In the genomic region with DNA sequence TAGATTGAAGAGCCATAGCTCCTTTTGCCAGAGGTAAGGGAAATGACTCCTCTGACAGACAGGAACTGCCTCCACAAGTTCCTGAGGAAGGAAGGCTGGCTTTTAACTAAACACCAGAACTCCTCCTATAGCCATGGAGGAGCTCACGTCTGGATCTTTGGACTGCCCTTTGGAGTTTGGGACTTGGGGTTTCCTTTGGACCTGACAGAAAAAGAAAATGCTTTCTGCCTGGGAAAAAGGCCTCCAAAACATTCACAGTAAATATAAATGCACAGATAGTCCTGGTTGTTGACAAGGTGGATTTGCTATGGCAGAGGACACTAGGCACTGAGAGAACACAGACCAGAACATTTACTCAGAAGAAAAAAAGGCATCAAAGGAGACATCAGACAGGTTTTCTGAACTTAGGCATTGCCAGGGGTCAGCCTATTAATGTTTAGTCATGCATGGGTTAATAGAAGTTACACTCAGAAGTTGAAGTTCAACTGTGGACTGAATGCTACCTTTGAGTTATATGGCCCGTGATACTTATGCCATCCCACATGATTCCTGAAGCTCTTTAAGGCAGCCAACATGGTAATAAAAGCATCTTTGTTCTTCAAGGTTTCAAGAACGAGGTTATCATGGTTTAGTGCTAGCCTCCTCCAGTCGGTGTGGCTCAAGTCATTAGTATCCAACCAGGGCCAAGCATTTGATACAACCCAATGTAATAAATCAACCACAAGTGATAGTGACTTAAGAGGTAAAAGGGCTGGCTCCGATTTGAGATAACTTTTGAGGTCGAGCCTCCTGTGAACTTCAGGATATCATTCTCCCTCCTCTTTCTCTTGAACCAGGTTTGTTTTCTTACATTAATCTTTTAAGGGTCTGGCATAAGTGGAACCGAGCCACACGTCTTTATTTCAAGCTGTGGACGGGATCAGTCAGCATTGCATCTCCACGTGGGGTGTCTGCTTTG, we compare ENCODE assay signal across 8 mouse cellular contexts. TPM values are rescaled to one million over a fixed set of nuclear protein-coding genes. Genes with fewer than 3 reads are reported as not detected.
DNase-seq lines count a peak whose midpoint lies in the region; ATAC-seq and TF ChIP-seq lines count a peak whose summit lies in the region.

No protein-coding gene starts in this region.

- H3K9me3 ChIP-seq in E14TG2a.4 (ENCODE audit: low read length) = peaks cover 9% of the 10 kb centered on the region
- no peaks in the 10 kb centered on the region for H3K9me3 ChIP-seq in hindbrain, embryonic 11.5 days (ENCODE audit: control insufficient read depth, low read length)
- H3K9me3 ChIP-seq in limb, embryonic 15.5 days = no peaks in the 10 kb centered on the region
- H3K9me3 ChIP-seq in stomach, postnatal 0 days (ENCODE audit: control insufficient read depth, low read length) = no peaks in the 10 kb centered on the region

- H3K27me3 ChIP-seq in E14TG2a.4 (ENCODE audit: insufficient read depth, low read length) = no peaks in the 10 kb centered on the region; the same call in 1 of the 2 replicates
- H3K27me3 ChIP-seq in hindbrain, embryonic 11.5 days (ENCODE audit: control insufficient read depth, insufficient read depth, low read length) = no peaks in the 10 kb centered on the region
- H3K27me3 ChIP-seq in limb, embryonic 15.5 days = no peaks in the 10 kb centered on the region
- no peaks in the 10 kb centered on the region for H3K27me3 ChIP-seq in stomach, postnatal 0 days (ENCODE audit: control insufficient read depth, insufficient read depth, low read length)

- no peak for TF ChIP-seq EP300 in stomach, postnatal 0 days (optimal IDR thresholded peaks at IDR 0.05)

- H3K4me2 ChIP-seq in hindbrain, embryonic 11.5 days (replicated peaks; ENCODE audit: low read depth, low read length) = peak overlapping the region; percentile 70
- H3K4me2 ChIP-seq in limb, embryonic 15.5 days = peak overlapping the region; percentile 70
- H3K4me2 ChIP-seq in stomach, postnatal 0 days (replicated peaks; ENCODE audit: low read depth) = peak overlapping the region; percentile 67

- 24% methylated on average over 10 of the region's 10 CpGs for WGBS in hindbrain, embryonic 11.5 days
- WGBS in limb, embryonic 15.5 days = 16% methylated on average over 10 of the region's 10 CpGs
- 10% methylated on average over 10 of the region's 10 CpGs for WGBS in stomach, postnatal 0 days

- peaks cover 38% of the 10 kb centered on the region for H3K4me1 ChIP-seq in E14TG2a.4 (replicated peaks; ENCODE audit: low read depth, low read length)
- H3K4me1 ChIP-seq in hindbrain, embryonic 11.5 days (replicated peaks; ENCODE audit: control insufficient read depth, insufficient read depth, low read length) = no peaks in the 10 kb centered on the region
- peaks cover 9% of the 10 kb centered on the region for H3K4me1 ChIP-seq in limb, embryonic 15.5 days
- H3K4me1 ChIP-seq in stomach, postnatal 0 days (replicated peaks; ENCODE audit: control insufficient read depth, insufficient read depth) = no peaks in the 10 kb centered on the region

- ATAC-seq in hindbrain, embryonic 11.5 days (ENCODE audit: low FRiP score) = no peak; the same call in 1 of the 2 replicates
- ATAC-seq in limb, embryonic 15.5 days (ENCODE audit: insufficient number of reproducible peaks, low FRiP score, low TSS enrichment, low read depth) = no peak
- ATAC-seq in stomach, postnatal 0 days (ENCODE audit: low FRiP score, low TSS enrichment) = no peak

- no peak for TF ChIP-seq CTCF in E14TG2a.4 (conservative IDR thresholded peaks at IDR 0.05; ENCODE audit: low read length)
- no peak for TF ChIP-seq CTCF in stomach, postnatal 0 days (IDR thresholded peaks at IDR 0.05; ENCODE audit: low read depth)

- H3K36me3 ChIP-seq in E14TG2a.4 (ENCODE audit: insufficient read depth, low read length) = peaks cover 7% of the 10 kb centered on the region; the same call in 1 of the 2 replicates
- H3K36me3 ChIP-seq in hindbrain, embryonic 11.5 days (ENCODE audit: control insufficient read depth, insufficient read depth, low read length) = no peaks in the 10 kb centered on the region
- no peaks in the 10 kb centered on the region for H3K36me3 ChIP-seq in limb, embryonic 15.5 days
- no peaks in the 10 kb centered on the region for H3K36me3 ChIP-seq in stomach, postnatal 0 days (ENCODE audit: control insufficient read depth, insufficient read depth, low read length)

- H3K9ac ChIP-seq in hindbrain, embryonic 11.5 days (ENCODE audit: low read depth, low read length) = peak overlapping the region; percentile 69; the same call in 1 of the 2 replicates
- no peak overlapping the region for H3K9ac ChIP-seq in limb, embryonic 15.5 days
- H3K9ac ChIP-seq in stomach, postnatal 0 days (ENCODE audit: low read length) = peak overlapping the region; percentile 67

- no peak overlapping the region for H3K27ac ChIP-seq in hindbrain, embryonic 11.5 days (ENCODE audit: low read depth, low read length)
- peak overlapping the region; percentile 69; the same call in 1 of the 2 replicates for H3K27ac ChIP-seq in limb, embryonic 15.5 days
- no peak overlapping the region; the same call in 1 of the 2 replicates for H3K27ac ChIP-seq in stomach, postnatal 0 days (replicated peaks)

- peak overlapping the region; percentile 87 for H3K4me3 ChIP-seq in E14TG2a.4 (replicated peaks; ENCODE audit: low read length)
- peak overlapping the region; percentile 76 for H3K4me3 ChIP-seq in hindbrain, embryonic 11.5 days (ENCODE audit: low read depth, low read length)
- H3K4me3 ChIP-seq in limb, embryonic 15.5 days = peak overlapping the region; percentile 95
- H3K4me3 ChIP-seq in stomach, postnatal 0 days (ENCODE audit: low read depth, low read length) = peak overlapping the region; percentile 76

- DNase-seq in A20 (ENCODE audit: low read depth, low spot score) = peak; percentile 18
- no peak for DNase-seq in hindbrain, embryonic 11.5 days (ENCODE audit: low spot score)
- no peak for DNase-seq in stomach, postnatal 0 days (ENCODE audit: low spot score)
- no peak for DNase-seq in cerebellum, adult 8-10 months
- DNase-seq in urinary bladder, postnatal 10 days (ENCODE audit: low spot score) = no peak
- DNase-seq in layer of hippocampus, postnatal 10 days (ENCODE audit: low spot score in 2 of 2) = no peak

RNA-seq across cellular contexts. Expression of gene Hps3, which starts 1.1 kb away (rescaled TPM):
- 15.3 and 15.9 TPM in 2 replicates for polyA plus RNA-seq in hindbrain, embryonic 11.5 days (2014; fragmentation: Nextera tagmentation; extraction: Ambion mirVana)
- 8.3 and 9.3 TPM in 2 replicates for polyA plus RNA-seq in limb, embryonic 15.5 days (2015; fragmentation: Nextera tagmentation; extraction: Ambion mirVana)
- 5.1 and 5.8 TPM in 2 replicates for polyA plus RNA-seq in stomach, postnatal 0 days (2015; fragmentation: Nextera tagmentation; extraction: Ambion mirVana)
- 10 to 100 TPM; 21.7 to 21.8 TPM for total RNA-seq in layer of hippocampus, postnatal 10 days (2021)

RNA-seq across cellular contexts. Expression of gene Hltf, which starts 23.6 kb away (rescaled TPM):
- 25.1 and 25.7 TPM in 2 replicates for polyA plus RNA-seq in hindbrain, embryonic 11.5 days (2014; fragmentation: Nextera tagmentation; extraction: Ambion mirVana)
- 14.7 and 19.6 TPM in 2 replicates for polyA plus RNA-seq in limb, embryonic 15.5 days (2015; fragmentation: Nextera tagmentation; extraction: Ambion mirVana)
- 7.6 and 9.2 TPM in 2 replicates for polyA plus RNA-seq in stomach, postnatal 0 days (2015; fragmentation: Nextera tagmentation; extraction: Ambion mirVana)
- 10 to 100 TPM; 13.8 to 17.4 TPM for total RNA-seq in layer of hippocampus, postnatal 10 days (2021)
